Mouse (Mus musculus): ENCODE measurements around the gene Dchs2. TPM values are rescaled to one million over a fixed set of nuclear protein-coding genes. Genes with fewer than 3 reads are reported as not detected.
A peak's percentile ranks its signal among the peaks of the same experiment; 100 is the strongest.

Gene Dchs2
- polyA plus RNA-seq, 1 experiment from 2014 or later: 0.20 TPM

DNA sequence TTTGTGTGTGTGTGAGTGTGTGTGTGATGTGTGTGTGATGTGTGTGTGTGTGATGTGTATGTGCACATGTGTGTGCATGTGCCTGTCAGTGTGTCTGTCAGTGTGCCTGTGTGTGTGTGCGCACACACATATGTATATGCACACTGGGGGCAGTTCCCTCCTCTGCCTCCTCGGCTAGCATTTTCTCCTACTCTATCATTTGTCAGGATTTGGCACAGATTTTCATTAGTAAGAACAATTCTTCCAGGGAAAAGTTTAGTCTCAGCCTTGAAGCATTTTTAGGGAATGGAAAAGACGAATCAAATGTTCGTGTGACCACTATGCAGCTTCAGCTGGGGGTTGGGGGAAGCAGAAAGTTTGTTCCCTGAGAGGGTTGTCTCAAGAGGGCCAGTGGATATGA, 28.4 kb downstream of the Dchs2 start:
- H3K36me3 ChIP-seq: no peaks in the 10 kb centered on the region
- no peak overlapping the region for H3K27ac ChIP-seq (replicated peaks)
- ATAC-seq (ENCODE audit: low FRiP score, low read depth): no peak
- H3K4me2 ChIP-seq (replicated peaks): no peak overlapping the region
- no peak overlapping the region for H3K9ac ChIP-seq (replicated peaks)
- H3K4me1 ChIP-seq: 0 out of 2 replicates have a peak, but pooled peaks cover 6% of the 10 kb centered on the region
- WGBS: 88% methylated on average over 4 of the region's 4 CpGs
- H3K9me3 ChIP-seq: no peaks in the 10 kb centered on the region
- H3K27me3 ChIP-seq: no peaks in the 10 kb centered on the region
- no peak overlapping the region for H3K4me3 ChIP-seq

DNA sequence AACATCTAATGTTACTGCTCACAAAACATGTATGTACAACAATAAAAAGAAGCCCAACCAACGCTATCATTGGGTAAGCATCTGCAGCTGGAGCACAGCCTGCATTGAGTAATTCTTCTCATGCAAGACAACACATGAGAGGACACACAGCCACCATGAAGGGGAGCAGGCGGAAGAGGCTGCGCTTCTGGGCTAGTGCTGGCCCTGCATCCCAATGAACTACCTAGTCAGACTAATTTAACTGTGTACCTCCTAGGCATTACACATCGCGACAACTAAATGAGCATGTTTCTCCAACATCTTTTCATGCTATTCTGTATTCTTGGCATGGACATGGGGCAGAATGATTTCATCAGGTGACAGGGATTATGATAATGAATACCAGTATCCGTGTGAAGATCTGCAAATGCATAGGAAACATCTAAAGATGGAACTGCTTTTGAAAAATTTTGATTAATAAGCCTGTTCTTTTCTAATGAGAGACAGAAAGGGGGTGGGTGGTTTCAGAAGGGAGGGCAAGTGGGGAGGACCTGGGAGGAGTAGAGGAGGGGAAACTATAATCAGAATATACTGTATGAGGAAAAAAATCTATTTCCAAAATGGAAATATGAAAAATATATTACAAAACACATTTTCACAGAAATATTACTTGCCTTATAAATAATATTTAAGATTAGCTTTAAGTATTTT, 33.9 kb downstream of the Dchs2 start:
- Histone ChIP-seq H3K4me3 (no peak overlapping the region), H3K4me2 (replicated peaks) (no peak overlapping the region), H3K36me3 (no peaks in the 10 kb centered on the region), H3K4me1 (peaks cover 4% of the 10 kb centered on the region; the same call in 1 of the 2 replicates), H3K9me3 (no peaks in the 10 kb centered on the region), H3K27me3 (no peaks in the 10 kb centered on the region), H3K9ac (replicated peaks) (no peak overlapping the region), H3K27ac (replicated peaks) (0 out of 2 replicates have a peak overlapping the region, but pooled peaks have one; percentile 35)
- WGBS: 59% methylated on average over 6 of the region's 6 CpGs
- ATAC-seq (ENCODE audit: low FRiP score, low read depth): peak; percentile 56

DNA sequence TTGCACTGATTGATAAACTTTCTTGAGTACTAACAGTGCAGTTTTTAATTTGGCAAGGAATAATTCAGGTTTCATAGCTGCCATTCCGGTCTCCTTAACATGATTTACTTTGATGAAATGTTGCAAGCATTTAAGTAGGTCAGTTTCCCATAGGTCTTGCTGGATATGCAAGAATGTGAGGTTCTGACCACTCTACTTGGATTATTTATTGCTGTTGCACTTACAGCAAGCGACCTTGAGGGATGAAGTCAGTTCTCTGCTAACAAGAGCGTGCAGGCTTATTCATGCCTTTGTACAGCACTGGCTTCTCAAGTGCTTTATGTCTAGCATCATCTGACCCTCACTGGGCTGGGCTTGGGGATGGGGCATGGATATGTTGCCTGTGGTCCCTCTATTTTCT, 35.9 kb downstream of the Dchs2 start:
- Histone ChIP-seq H3K4me3 (no peak overlapping the region), H3K27ac (replicated peaks) (no peak overlapping the region), H3K4me1 (peaks cover 4% of the 10 kb centered on the region; the same call in 1 of the 2 replicates), H3K4me2 (replicated peaks) (no peak overlapping the region), H3K27me3 (no peaks in the 10 kb centered on the region), H3K9me3 (no peaks in the 10 kb centered on the region), H3K9ac (replicated peaks) (no peak overlapping the region), H3K36me3 (no peaks in the 10 kb centered on the region)
- no peak for ATAC-seq (ENCODE audit: low FRiP score, low read depth)
- 85% methylated on average over 3 of the region's 3 CpGs for WGBS

DNA sequence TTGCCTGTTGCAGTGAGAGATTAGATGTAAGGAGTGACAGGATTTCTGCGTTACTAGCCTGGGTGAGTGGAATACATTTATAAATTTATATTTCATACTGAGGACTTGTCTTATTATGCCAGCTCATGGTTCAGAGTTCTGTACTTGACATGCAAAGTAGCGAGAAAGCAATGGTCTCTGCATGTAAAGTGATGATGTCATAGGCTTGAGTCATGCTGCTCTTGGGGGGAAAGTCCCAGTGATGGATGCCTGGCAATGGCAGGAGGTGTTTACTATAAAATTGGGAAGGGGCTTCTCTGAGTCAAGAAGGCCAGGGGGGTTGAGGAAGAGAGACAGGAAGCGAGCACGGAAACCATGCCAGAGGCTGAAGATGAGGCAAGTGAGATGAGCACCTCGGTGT, 57.8 kb downstream of the Dchs2 start:
- no peak overlapping the region for H3K27ac ChIP-seq (replicated peaks)
- H3K9me3 ChIP-seq: no peaks in the 10 kb centered on the region
- no peak overlapping the region for H3K9ac ChIP-seq (replicated peaks)
- no peak overlapping the region for H3K4me2 ChIP-seq (replicated peaks)
- no peaks in the 10 kb centered on the region for H3K36me3 ChIP-seq
- H3K4me1 ChIP-seq: no peaks in the 10 kb centered on the region
- ATAC-seq (ENCODE audit: low FRiP score, low read depth): no peak
- WGBS: 91% methylated on average over 5 of the region's 5 CpGs
- no peak overlapping the region for H3K4me3 ChIP-seq
- no peaks in the 10 kb centered on the region for H3K27me3 ChIP-seq

DNA sequence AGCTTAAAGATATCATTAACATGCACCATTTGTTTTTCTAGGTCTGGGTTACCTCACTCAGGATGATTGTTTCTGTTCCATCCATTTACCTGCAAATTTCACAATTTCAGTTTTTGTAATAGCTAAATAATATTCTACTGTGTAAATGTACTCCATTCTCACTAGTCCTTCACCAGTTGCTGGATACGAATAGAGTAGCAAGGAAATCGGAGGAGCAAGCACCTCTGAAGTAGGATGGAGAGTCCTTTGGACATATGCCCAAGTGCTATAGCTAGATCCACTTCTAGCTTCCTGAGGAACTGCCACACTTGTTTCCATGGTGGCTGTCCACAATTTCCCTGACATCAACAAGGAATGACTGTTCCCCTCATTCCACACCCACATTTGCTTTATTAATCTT, 63.5 kb downstream of the Dchs2 start:
- H3K27me3 ChIP-seq: no peaks in the 10 kb centered on the region
- ATAC-seq (ENCODE audit: low FRiP score, low read depth): no peak
- no peaks in the 10 kb centered on the region for H3K9me3 ChIP-seq
- H3K4me3 ChIP-seq: no peak overlapping the region
- WGBS: 95% methylated on average over 2 of the region's 2 CpGs
- H3K4me1 ChIP-seq: no peaks in the 10 kb centered on the region
- no peak overlapping the region for H3K9ac ChIP-seq (replicated peaks)
- H3K27ac ChIP-seq (replicated peaks): no peak overlapping the region
- H3K4me2 ChIP-seq (replicated peaks): no peak overlapping the region
- no peaks in the 10 kb centered on the region for H3K36me3 ChIP-seq

DNA sequence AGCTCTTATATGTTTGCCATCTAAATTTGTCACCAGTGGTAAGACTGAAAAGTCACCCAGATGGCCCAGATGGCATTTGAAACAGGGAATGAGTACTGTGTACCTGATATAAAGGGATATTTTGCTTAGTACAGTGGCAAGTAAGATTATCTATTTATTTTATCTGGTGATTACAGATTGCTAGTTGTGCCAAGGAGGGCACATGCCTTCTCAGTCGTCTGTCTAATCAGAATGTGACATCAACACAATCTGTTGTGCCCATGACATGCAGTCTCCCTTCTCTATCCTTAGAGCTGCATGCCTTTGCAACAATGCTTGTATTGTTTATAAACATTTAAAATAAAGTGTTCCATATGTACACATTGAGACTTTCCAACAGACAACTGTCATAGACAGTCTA, 64.7 kb downstream of the Dchs2 start:
- no peaks in the 10 kb centered on the region for H3K9me3 ChIP-seq
- H3K4me2 ChIP-seq (replicated peaks): no peak overlapping the region
- H3K4me3 ChIP-seq: no peak overlapping the region
- 75% methylated on average over 1 of the region's 1 CpGs for WGBS
- H3K9ac ChIP-seq (replicated peaks): no peak overlapping the region
- no peaks in the 10 kb centered on the region for H3K36me3 ChIP-seq
- no peaks in the 10 kb centered on the region for H3K4me1 ChIP-seq
- ATAC-seq (ENCODE audit: low FRiP score, low read depth): no peak
- no peak overlapping the region for H3K27ac ChIP-seq (replicated peaks)
- no peaks in the 10 kb centered on the region for H3K27me3 ChIP-seq

DNA sequence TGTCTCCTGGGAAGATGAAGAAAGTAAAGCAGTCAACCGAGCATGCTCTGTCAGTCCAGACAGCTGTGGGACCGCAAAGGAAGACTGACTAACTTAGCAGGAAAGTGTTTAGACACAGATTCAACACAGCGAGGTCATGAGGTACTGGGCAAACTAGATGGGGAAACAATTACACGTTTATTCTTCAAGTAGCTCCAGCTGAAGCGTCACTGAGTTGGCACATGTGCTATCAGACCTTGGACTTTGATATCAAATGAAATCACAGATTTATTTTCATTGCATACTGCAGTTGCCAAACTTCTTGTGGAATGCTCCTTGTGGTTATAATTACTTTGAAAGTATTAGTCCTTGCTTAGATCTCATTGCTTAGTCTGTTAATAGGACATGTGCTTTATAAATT, 67.2 kb downstream of the Dchs2 start:
- Histone ChIP-seq H3K27me3 (no peaks in the 10 kb centered on the region), H3K9ac (replicated peaks) (no peak overlapping the region), H3K4me2 (replicated peaks) (no peak overlapping the region), H3K4me1 (no peaks in the 10 kb centered on the region), H3K36me3 (no peaks in the 10 kb centered on the region), H3K4me3 (no peak overlapping the region), H3K9me3 (no peaks in the 10 kb centered on the region), H3K27ac (replicated peaks) (no peak overlapping the region)
- ATAC-seq (ENCODE audit: low FRiP score, low read depth): no peak
- 78% methylated on average over 5 of the region's 5 CpGs for WGBS

DNA sequence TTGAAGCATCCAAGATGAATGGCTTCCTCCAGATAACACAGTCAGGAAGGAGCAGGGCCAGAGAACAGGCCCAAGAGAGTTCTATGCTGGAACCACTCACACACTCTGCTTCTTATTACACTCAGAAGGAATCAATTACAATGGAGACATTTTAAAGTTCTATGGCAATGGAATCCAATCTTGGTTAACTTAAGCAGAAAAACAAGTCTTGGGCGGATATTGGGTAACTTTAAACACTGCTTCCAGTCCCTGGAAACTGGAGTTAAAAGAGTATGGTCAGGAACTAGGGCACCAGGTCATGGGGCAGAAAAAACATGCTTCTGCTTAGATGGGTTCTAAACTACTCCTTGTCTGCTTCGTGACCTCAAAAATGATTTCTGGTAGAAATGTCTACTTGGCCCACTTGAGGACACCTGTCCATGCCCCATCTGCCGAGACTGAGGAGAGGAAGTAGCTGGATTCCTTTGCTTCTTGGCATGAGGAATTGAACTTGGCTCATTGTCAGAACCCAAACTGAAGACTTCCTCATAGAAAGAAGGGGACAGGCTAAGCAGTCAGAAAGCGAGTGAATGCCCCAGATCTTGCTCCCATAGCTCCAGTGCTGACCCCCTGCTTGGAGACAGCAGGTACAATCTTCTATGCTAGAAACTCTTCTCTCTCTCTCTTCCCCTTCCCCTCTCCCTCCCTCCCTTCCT, 73.7 kb downstream of the Dchs2 start:
- H3K27ac ChIP-seq (replicated peaks): no peak overlapping the region
- no peak overlapping the region for H3K9ac ChIP-seq (replicated peaks)
- H3K36me3 ChIP-seq: no peaks in the 10 kb centered on the region
- H3K4me2 ChIP-seq (replicated peaks): no peak overlapping the region
- 0 out of 2 replicates have a peak, but pooled peaks cover 3% of the 10 kb centered on the region for H3K9me3 ChIP-seq
- no peak overlapping the region for H3K4me3 ChIP-seq
- WGBS: 72% methylated on average over 4 of the region's 4 CpGs
- H3K4me1 ChIP-seq: no peaks in the 10 kb centered on the region
- no peak for ATAC-seq (ENCODE audit: low FRiP score, low read depth)
- H3K27me3 ChIP-seq: no peaks in the 10 kb centered on the region

DNA sequence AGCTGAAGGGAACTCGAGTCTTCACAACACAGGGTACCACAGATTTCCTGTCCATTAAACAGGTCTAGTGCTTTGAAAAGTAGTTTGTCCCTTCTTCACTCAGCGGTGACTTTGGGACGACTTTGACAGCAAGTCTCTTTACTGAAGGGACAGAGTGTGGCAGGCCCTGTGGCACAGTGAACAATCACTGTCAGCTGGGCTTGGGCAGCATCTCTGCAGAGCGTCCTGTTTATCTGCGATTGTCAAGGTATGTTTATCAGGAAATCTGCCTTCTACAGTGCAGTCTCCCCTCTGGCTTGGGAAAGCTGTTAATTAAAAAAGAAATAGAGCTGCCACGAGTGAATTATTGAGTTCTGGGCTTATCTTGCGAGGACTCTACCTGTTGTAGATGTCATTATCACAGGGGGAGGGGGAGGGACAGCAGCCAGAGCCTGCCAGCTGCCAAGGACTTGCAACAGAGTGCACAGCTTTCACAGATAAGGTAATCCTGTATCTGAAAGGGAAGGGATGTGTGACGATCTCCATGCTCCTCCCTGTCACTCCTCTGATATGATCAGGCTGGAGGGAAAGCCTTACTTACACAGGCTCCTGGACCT, 77.4 kb downstream of the Dchs2 start:
- Histone ChIP-seq H3K4me2 (replicated peaks) (no peak overlapping the region), H3K27ac (replicated peaks) (no peak overlapping the region), H3K4me3 (no peak overlapping the region), H3K4me1 (no peaks in the 10 kb centered on the region), H3K9me3 (0 out of 2 replicates have a peak, but pooled peaks cover 3% of the 10 kb centered on the region), H3K27me3 (no peaks in the 10 kb centered on the region), H3K9ac (replicated peaks) (no peak overlapping the region), H3K36me3 (no peaks in the 10 kb centered on the region)
- WGBS: 61% methylated on average over 8 of the region's 8 CpGs
- ATAC-seq (ENCODE audit: low FRiP score, low read depth): no peak

DNA sequence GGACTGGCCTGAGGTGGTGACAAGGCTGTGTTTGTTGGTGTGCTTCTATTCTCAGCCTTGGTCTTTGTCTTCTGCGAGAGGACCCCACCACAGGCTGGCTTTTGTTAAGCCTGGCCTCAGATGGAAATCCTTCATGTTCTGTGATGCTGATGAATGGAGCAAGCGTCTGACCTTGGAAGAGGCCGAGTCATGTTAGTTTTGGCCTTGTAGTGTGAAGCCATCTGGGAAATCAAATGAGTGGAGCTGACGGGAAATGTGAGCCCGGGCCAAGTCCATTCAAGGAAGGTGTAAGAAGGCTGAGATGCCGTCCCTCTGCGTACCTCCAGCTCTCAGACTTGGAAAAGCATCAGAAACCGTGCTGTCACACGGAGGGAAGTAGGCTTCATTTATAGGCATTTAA, 81.9 kb downstream of the Dchs2 start:
- 70% methylated on average over 9 of the region's 9 CpGs for WGBS
- Histone ChIP-seq H3K4me3 (no peak overlapping the region), H3K9ac (replicated peaks) (no peak overlapping the region), H3K36me3 (no peaks in the 10 kb centered on the region), H3K4me2 (replicated peaks) (no peak overlapping the region), H3K27ac (replicated peaks) (no peak overlapping the region), H3K4me1 (no peaks in the 10 kb centered on the region), H3K27me3 (no peaks in the 10 kb centered on the region), H3K9me3 (no peaks in the 10 kb centered on the region)
- no peak for ATAC-seq (ENCODE audit: low FRiP score, low read depth)

DNA sequence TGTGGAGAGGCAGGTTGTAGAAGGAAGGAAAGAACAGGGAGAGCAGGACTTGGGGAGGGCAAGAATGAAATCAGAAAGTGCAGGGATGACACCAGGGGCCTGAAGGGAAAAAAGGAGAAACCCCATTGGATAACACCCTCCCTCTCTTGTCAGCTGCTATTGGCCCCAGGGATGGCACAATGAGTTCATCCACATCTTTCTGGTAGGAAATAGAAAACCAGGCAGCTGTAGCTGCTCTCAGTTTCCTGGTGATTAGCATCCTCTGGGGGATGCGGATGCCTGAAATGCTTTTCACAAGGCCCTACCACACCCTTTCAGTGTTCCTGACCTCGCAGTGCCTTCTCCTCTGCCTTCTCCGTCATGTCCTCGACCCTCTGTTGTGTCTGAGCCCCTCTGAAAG, 82.5 kb downstream of the Dchs2 start:
- 46% methylated on average over 4 of the region's 4 CpGs for WGBS
- no peak overlapping the region for H3K4me2 ChIP-seq (replicated peaks)
- H3K27me3 ChIP-seq: no peaks in the 10 kb centered on the region
- H3K9me3 ChIP-seq: no peaks in the 10 kb centered on the region
- ATAC-seq (ENCODE audit: low FRiP score, low read depth): no peak
- no peak overlapping the region for H3K27ac ChIP-seq (replicated peaks)
- H3K9ac ChIP-seq (replicated peaks): no peak overlapping the region
- H3K4me1 ChIP-seq: no peaks in the 10 kb centered on the region
- no peaks in the 10 kb centered on the region for H3K36me3 ChIP-seq
- H3K4me3 ChIP-seq: no peak overlapping the region

DNA sequence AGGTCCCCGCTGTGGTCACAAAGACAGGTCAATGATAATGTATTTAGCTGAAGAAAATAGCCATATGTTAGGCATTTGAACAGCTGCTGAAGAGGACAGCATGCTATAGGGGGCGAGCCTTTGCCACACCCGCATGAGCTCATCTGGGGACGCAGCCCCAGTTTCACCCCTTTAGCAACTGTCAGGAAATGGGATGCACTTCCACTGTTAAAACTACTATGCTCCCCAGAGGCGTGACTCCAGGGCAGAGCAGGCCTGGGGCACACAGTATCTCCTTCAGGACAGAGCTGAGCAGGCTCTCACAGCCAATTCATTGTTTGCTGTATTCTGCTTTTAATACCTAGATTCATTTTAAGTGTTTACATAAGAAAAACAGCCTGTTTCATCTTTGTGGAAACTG, 84.2 kb downstream of the Dchs2 start:
- no peak overlapping the region for H3K4me3 ChIP-seq
- no peaks in the 10 kb centered on the region for H3K4me1 ChIP-seq
- no peaks in the 10 kb centered on the region for H3K36me3 ChIP-seq
- WGBS: 72% methylated on average over 5 of the region's 5 CpGs
- no peak overlapping the region for H3K9ac ChIP-seq (replicated peaks)
- no peak overlapping the region for H3K4me2 ChIP-seq (replicated peaks)
- no peaks in the 10 kb centered on the region for H3K9me3 ChIP-seq
- no peaks in the 10 kb centered on the region for H3K27me3 ChIP-seq
- ATAC-seq (ENCODE audit: low FRiP score, low read depth): no peak
- H3K27ac ChIP-seq (replicated peaks): no peak overlapping the region
